Mouse (Mus musculus): ENCODE measurements around the gene Iqcn.

- TF ChIP-seq GATA1 (IDR thresholded peaks at IDR 0.05; ENCODE audit: borderline replicate concordance, low read length) = no peak
- no peak for TF ChIP-seq FLI1 (IDR thresholded peaks at IDR 0.05; ENCODE audit: low read length)
Observed at GRCm38 (mm10) chr8:70657214-70657613, 46.0 kb upstream of the Iqcn start.
